Mouse (Mus musculus): ENCODE results near the gene Hs2st1.

Hs2st1 gene

GRCm38 (mm10) chr3:144462679-144463078 lies 107.3 kb downstream of the Hs2st1 start:
- TF ChIP-seq GATA4 (IDR thresholded peaks at IDR 0.05; ENCODE audit: insufficient replicate concordance, low read length) = no peak

GRCm38 (mm10) chr3:144460183-144460788 lies 109.7 kb downstream of the Hs2st1 start:
- TF ChIP-seq GATA4 (IDR thresholded peaks at IDR 0.05; ENCODE audit: insufficient replicate concordance, low read length) = no peak

- no peak for TF ChIP-seq GATA4 (IDR thresholded peaks at IDR 0.05; ENCODE audit: insufficient replicate concordance, low read length)
Observed at GRCm38 (mm10) chr3:144459285-144459697, 110.7 kb downstream of the Hs2st1 start.

- TF ChIP-seq GATA4 (IDR thresholded peaks at IDR 0.05; ENCODE audit: insufficient replicate concordance, low read length) = no peak
Observed at GRCm38 (mm10) chr3:144453701-144454430, 116.1 kb downstream of the Hs2st1 start.

GRCm38 (mm10) chr3:144448977-144449376 lies 121.0 kb downstream of the Hs2st1 start:
- no peak for TF ChIP-seq GATA4 (IDR thresholded peaks at IDR 0.05; ENCODE audit: insufficient replicate concordance, low read length)

- no peak for TF ChIP-seq GATA4 (IDR thresholded peaks at IDR 0.05; ENCODE audit: insufficient replicate concordance, low read length)
Observed at GRCm38 (mm10) chr3:144447917-144448316, 122.1 kb downstream of the Hs2st1 start.

GRCm38 (mm10) chr3:144446081-144446634 lies 123.8 kb downstream of the Hs2st1 start:
- TF ChIP-seq GATA4 (IDR thresholded peaks at IDR 0.05; ENCODE audit: insufficient replicate concordance, low read length) = no peak

- TF ChIP-seq GATA4 (IDR thresholded peaks at IDR 0.05; ENCODE audit: insufficient replicate concordance, low read length) = no peak
Observed at GRCm38 (mm10) chr3:144437871-144438398, 132.0 kb downstream of the Hs2st1 start.

- TF ChIP-seq GATA4 (IDR thresholded peaks at IDR 0.05; ENCODE audit: insufficient replicate concordance, low read length) = no peak
Observed at GRCm38 (mm10) chr3:144436076-144436475, 133.9 kb downstream of the Hs2st1 start.

- no peak for TF ChIP-seq GATA4 (IDR thresholded peaks at IDR 0.05; ENCODE audit: insufficient replicate concordance, low read length)
Observed at GRCm38 (mm10) chr3:144435281-144435680, 134.7 kb downstream of the Hs2st1 start.

- TF ChIP-seq GATA4 (IDR thresholded peaks at IDR 0.05; ENCODE audit: insufficient replicate concordance, low read length) = no peak
Observed at GRCm38 (mm10) chr3:144434276-144434675, 135.7 kb downstream of the Hs2st1 start.

- TF ChIP-seq GATA4 (IDR thresholded peaks at IDR 0.05; ENCODE audit: insufficient replicate concordance, low read length) = no peak
Observed at GRCm38 (mm10) chr3:144433039-144433438, 136.9 kb downstream of the Hs2st1 start.

GRCm38 (mm10) chr3:144432143-144432577 lies 137.8 kb downstream of the Hs2st1 start:
- TF ChIP-seq GATA4 (IDR thresholded peaks at IDR 0.05; ENCODE audit: insufficient replicate concordance, low read length) = no peak

- no peak for TF ChIP-seq GATA4 (IDR thresholded peaks at IDR 0.05; ENCODE audit: insufficient replicate concordance, low read length)
Observed at GRCm38 (mm10) chr3:144428514-144429431, 141.2 kb downstream of the Hs2st1 start.

- no peak for TF ChIP-seq GATA4 (IDR thresholded peaks at IDR 0.05; ENCODE audit: insufficient replicate concordance, low read length)
Observed at GRCm38 (mm10) chr3:144425041-144425448, 144.9 kb downstream of the Hs2st1 start.
